Mouse (Mus musculus) megakaryocyte, embryonic 14.5 days (primary cell): Measurements from ENCODE around the gene Obp2a.

Experiments
- FLI1 ChIP-seq: IDR thresholded peaks from 2 replicates; pipeline ENCODE4 v1.6.1; 2012; ENCODE audit warnings: low read length, inconsistent platforms, mixed read lengths
- GATA1 ChIP-seq: IDR thresholded peaks from 3 replicates; pipeline ENCODE4 v1.6.1; 2012; ENCODE audit warnings: mixed read lengths, low read length, inconsistent platforms, borderline replicate concordance

- TF ChIP-seq GATA1, result no peak
- no peak for TF ChIP-seq FLI1
Measured at GRCm38 (mm10) chr2:25657652-25658051, 42.2 kb upstream of the Obp2a start, which contains the start of gene Lcn5.
